Mouse (Mus musculus): ENCODE data around the gene Rgs6. TPM values are rescaled to one million over a fixed set of nuclear protein-coding genes. Genes with fewer than 3 reads are reported as not detected.

Gene Rgs6
- total and polyA plus RNA-seq, 3 experiments = not detected

GRCm38 (mm10) chr12:82880711-82881110, 292.6 kb downstream of the Rgs6 start:
- Histone ChIP-seq H3K9ac (ENCODE audit: insufficient read depth, low read depth) (no peak overlapping the region), H3K4me2 (ENCODE audit: insufficient read depth, low read depth, poor library complexity, severe bottlenecking) (no peak overlapping the region), H3K79me2 (replicated peaks; ENCODE audit: control insufficient read depth, extremely low read depth, insufficient read depth, poor library complexity, severe bottlenecking) (no peaks in the 10 kb centered on the region), H3K4me1 (ENCODE audit: control insufficient read depth in 1 of 2, insufficient read depth in 2 of 2) (peaks cover 0 to 14% of the 10 kb centered on the region in 2 experiments; a peak in 2 of 4 replicates), H3K36me3 (replicated peaks in 1 of 2; ENCODE audit: control insufficient read depth in 1 of 2, insufficient read depth in 1 of 2, low read length in 1 of 2) (no peaks in the 10 kb centered on the region), H3K9me3 (replicated peaks; ENCODE audit: low read length) (no peaks in the 10 kb centered on the region), H3K27me3 (replicated peaks) (no peaks in the 10 kb centered on the region), H3K4me3 (replicated peaks in 1 of 3; ENCODE audit: low read depth in 2 of 3, low read length in 2 of 3, poor library complexity in 1 of 3) (no peak overlapping the region), H3K27ac (ENCODE audit: insufficient read depth, low read depth) (no peak overlapping the region)
- DNase-seq (ENCODE audit: extremely low read depth) = no peak
- in situ Hi-C loops (cut with MboI; ENCODE audit: low pct_ligation_motif_present, low pct_unique_long_range_greater_than_20kb, low sequenced_read_pairs) (no loop called here), dilution Hi-C loops (cut with MboI; ENCODE audit: extremely low pct_ligation_motif_present, extremely low pct_unique_long_range_greater_than_20kb, low sequenced_read_pairs) (no loop called here)
- TF ChIP-seq USF2 (conservative IDR thresholded peaks at IDR 0.05; ENCODE audit: low read depth, low read length) (no peak), IRF4 (IDR thresholded peaks at IDR 0.05; ENCODE audit: low read depth, low read length) (no peak), UBTF (IDR thresholded peaks at IDR 0.05; ENCODE audit: low read depth, low read length) (no peak), MAZ (IDR thresholded peaks at IDR 0.05; ENCODE audit: low read depth, low read length) (no peak), TBP (conservative IDR thresholded peaks at IDR 0.05; ENCODE audit: low read depth, low read length) (no peak), EP300 (IDR thresholded peaks at IDR 0.05; ENCODE audit: low read length) (no peak), MEF2A (IDR thresholded peaks at IDR 0.05; ENCODE audit: borderline replicate concordance, low read depth, low read length) (no peak), CHD2 (IDR thresholded peaks at IDR 0.05; ENCODE audit: low read length) (no peak), CHD1 (IDR thresholded peaks at IDR 0.05; ENCODE audit: low read depth, low read length) (no peak)

GRCm38 (mm10) chr12:82883079-82883478, 295.0 kb downstream of the Rgs6 start:
- Histone ChIP-seq H3K27ac (ENCODE audit: insufficient read depth, low read depth) (no peak overlapping the region), H3K36me3 (replicated peaks in 1 of 2; ENCODE audit: control insufficient read depth in 1 of 2, insufficient read depth in 1 of 2, low read length in 1 of 2) (no peaks in the 10 kb centered on the region), H3K4me3 (replicated peaks in 1 of 3; ENCODE audit: low read depth in 2 of 3, low read length in 2 of 3, poor library complexity in 1 of 3) (no peak overlapping the region), H3K9ac (ENCODE audit: insufficient read depth, low read depth) (no peak overlapping the region), H3K4me1 (ENCODE audit: control insufficient read depth in 1 of 2, insufficient read depth in 2 of 2) (peaks cover 0 to 14% of the 10 kb centered on the region in 2 experiments; a peak in 2 of 4 replicates), H3K79me2 (replicated peaks; ENCODE audit: control insufficient read depth, extremely low read depth, insufficient read depth, poor library complexity, severe bottlenecking) (no peaks in the 10 kb centered on the region), H3K9me3 (replicated peaks; ENCODE audit: low read length) (no peaks in the 10 kb centered on the region), H3K27me3 (replicated peaks) (no peaks in the 10 kb centered on the region), H3K4me2 (ENCODE audit: insufficient read depth, low read depth, poor library complexity, severe bottlenecking) (no peak overlapping the region)
- in situ Hi-C loops (cut with MboI; ENCODE audit: low pct_ligation_motif_present, low pct_unique_long_range_greater_than_20kb, low sequenced_read_pairs) (no loop called here), dilution Hi-C loops (cut with MboI; ENCODE audit: extremely low pct_ligation_motif_present, extremely low pct_unique_long_range_greater_than_20kb, low sequenced_read_pairs) (no loop called here)
- DNase-seq (ENCODE audit: extremely low read depth) = no peak
- no peak for TF ChIP-seq ZNF384 (IDR thresholded peaks at IDR 0.05; ENCODE audit: low read depth, low read length)
- no peak for TF ChIP-seq ZC3H11A (IDR thresholded peaks at IDR 0.05; ENCODE audit: low read depth, low read length)
- no peak for TF ChIP-seq CHD2 (IDR thresholded peaks at IDR 0.05; ENCODE audit: low read length)

GRCm38 (mm10) chr12:82894971-82895838, 307.1 kb downstream of the Rgs6 start:
- in situ Hi-C loops (cut with MboI; ENCODE audit: low pct_ligation_motif_present, low pct_unique_long_range_greater_than_20kb, low sequenced_read_pairs) = no loop called here
- no peak for TF ChIP-seq IRF4 (IDR thresholded peaks at IDR 0.05; ENCODE audit: low read depth, low read length)
- no peak for TF ChIP-seq JUN (IDR thresholded peaks at IDR 0.05; ENCODE audit: insufficient read depth, low read depth, low read length)
- TF ChIP-seq MYC (IDR thresholded peaks at IDR 0.05; ENCODE audit: low read depth, low read length) = no peak

More at GRCm38 (mm10) chr12:82894971-82895838, 307.1 kb downstream of the Rgs6 start:
- Histone ChIP-seq H3K27me3 (replicated peaks) (no peaks in the 10 kb centered on the region), H3K27ac (ENCODE audit: insufficient read depth, low read depth) (no peak overlapping the region), H3K9me3 (replicated peaks; ENCODE audit: low read length) (no peaks in the 10 kb centered on the region), H3K9ac (ENCODE audit: insufficient read depth, low read depth) (no peak overlapping the region), H3K79me2 (replicated peaks; ENCODE audit: control insufficient read depth, extremely low read depth, insufficient read depth, poor library complexity, severe bottlenecking) (no peaks in the 10 kb centered on the region), H3K36me3 (replicated peaks in 1 of 2; ENCODE audit: control insufficient read depth in 1 of 2, insufficient read depth in 1 of 2, low read length in 1 of 2) (no peaks in the 10 kb centered on the region), H3K4me2 (ENCODE audit: insufficient read depth, low read depth, poor library complexity, severe bottlenecking) (no peak overlapping the region), H3K4me3 (replicated peaks in 1 of 3; ENCODE audit: low read depth in 2 of 3, low read length in 2 of 3, poor library complexity in 1 of 3) (no peak overlapping the region), H3K4me1 (ENCODE audit: control insufficient read depth in 1 of 2, insufficient read depth in 2 of 2) (no peaks in the 10 kb centered on the region)
- DNase-seq (ENCODE audit: extremely low read depth) = no peak
- dilution Hi-C loops (cut with MboI; ENCODE audit: extremely low pct_ligation_motif_present, extremely low pct_unique_long_range_greater_than_20kb, low sequenced_read_pairs) = no loop called here
